Comparison of ENCODE assay signal across 21 mouse cellular contexts in genomic region chr19:55964421-55964820, GRCm38 (mm10).
DNase-seq lines count a peak whose midpoint lies in the region; ATAC-seq and TF ChIP-seq lines count a peak whose summit lies in the region.
"Had no signal": no experiment of that assay in that cellular context is flagged by ENCODE, and none has a peak within 500 bp of the region (broad histone marks: within the 10 kb centered on the region; RNA-seq: fewer than 3 reads in every experiment).

No protein-coding gene starts in this region.

- no peak overlapping the region for H3K9ac ChIP-seq in heart, adult 2 months (ENCODE audit: low read depth, low read length)
- H3K9ac ChIP-seq in liver, embryonic 11.5 days (ENCODE audit: low read depth, low read length), result no peak overlapping the region
- H3K9ac ChIP-seq in liver, embryonic 12.5 days, result no peak overlapping the region
- H3K9ac ChIP-seq: embryonic facial prominence, embryonic 13.5 days; embryonic facial prominence, embryonic 15.5 days; forebrain, embryonic 12.5 days had no signal

- intact Hi-C loops in heart, adult 2 months (cut with DNase I), result no loop called here

- WGBS in heart, embryonic 10.5 days, result 95% methylated on average over 3 of the region's 3 CpGs
- 97% methylated on average over 3 of the region's 3 CpGs for WGBS in heart, adult 2 months
- 88% methylated on average over 3 of the region's 3 CpGs for WGBS in liver, embryonic 11.5 days
- 85% methylated on average over 3 of the region's 3 CpGs for WGBS in liver, embryonic 12.5 days (ENCODE audit: insufficient replicate concordance)

- H3K27me3 ChIP-seq in heart, embryonic 10.5 days (ENCODE audit: insufficient read depth, poor library complexity, severe bottlenecking), result 0 out of 2 replicates have a peak, but pooled peaks cover 4% of the 10 kb centered on the region
- H3K27me3 ChIP-seq in heart, adult 2 months (ENCODE audit: control insufficient read depth, insufficient read depth, low read length), result no peaks in the 10 kb centered on the region
- H3K27me3 ChIP-seq in liver, embryonic 11.5 days (replicated peaks; ENCODE audit: control insufficient read depth, insufficient read depth, low read length), result no peaks in the 10 kb centered on the region
- peaks cover 11% of the 10 kb centered on the region; the same call in 1 of the 2 replicates for H3K27me3 ChIP-seq in liver, embryonic 12.5 days (replicated peaks)
- H3K27me3 ChIP-seq: embryonic facial prominence, embryonic 13.5 days had no signal

- H3K27ac ChIP-seq in heart, embryonic 10.5 days, result no peak overlapping the region
- no peak overlapping the region for H3K27ac ChIP-seq in heart, adult 2 months
- H3K27ac ChIP-seq in liver, embryonic 11.5 days (ENCODE audit: low read depth, low read length), result no peak overlapping the region
- H3K27ac ChIP-seq in liver, embryonic 12.5 days, result no peak overlapping the region
- H3K27ac ChIP-seq: embryonic facial prominence, embryonic 13.5 days; embryonic facial prominence, embryonic 15.5 days; forebrain, embryonic 10.5 days; forebrain, embryonic 12.5 days had no signal

- no peak for TF ChIP-seq POLR2A in heart, adult 2 months (IDR thresholded peaks at IDR 0.05; ENCODE audit: insufficient read depth, low read depth, low read length)

- no peak for TF ChIP-seq EP300 in heart, adult 2 months (IDR thresholded peaks at IDR 0.05; ENCODE audit: insufficient read depth, low read depth, low read length)

- ATAC-seq in liver, embryonic 11.5 days (replicated peaks; ENCODE audit: low FRiP score), result no peak
- ATAC-seq in liver, embryonic 12.5 days, result no peak
- ATAC-seq: forebrain, embryonic 14.5 days; forebrain, embryonic 16.5 days had no signal

- no peaks in the 10 kb centered on the region for H3K79me2 ChIP-seq in heart, adult 2 months (replicated peaks; ENCODE audit: control insufficient read depth, insufficient read depth, low read length)

- H3K4me1 ChIP-seq in heart, embryonic 10.5 days, result 0 out of 2 replicates have a peak, but pooled peaks cover 3% of the 10 kb centered on the region
- H3K4me1 ChIP-seq in heart, adult 2 months (ENCODE audit: control insufficient read depth, insufficient read depth, low read length), result no peaks in the 10 kb centered on the region
- H3K4me1 ChIP-seq in liver, embryonic 11.5 days (replicated peaks; ENCODE audit: control insufficient read depth, insufficient read depth, low read length), result no peaks in the 10 kb centered on the region
- no peaks in the 10 kb centered on the region for H3K4me1 ChIP-seq in liver, embryonic 12.5 days
- H3K4me1 ChIP-seq: embryonic facial prominence, embryonic 13.5 days; embryonic facial prominence, embryonic 15.5 days had no signal

- H3K9me3 ChIP-seq in heart, embryonic 10.5 days, result peaks cover 6% of the 10 kb centered on the region; the same call in 1 of the 2 replicates
- H3K9me3 ChIP-seq in liver, embryonic 11.5 days (ENCODE audit: control insufficient read depth, low read length), result no peaks in the 10 kb centered on the region; the same call in 1 of the 2 replicates
- 0 out of 2 replicates have a peak, but pooled peaks cover 2% of the 10 kb centered on the region for H3K9me3 ChIP-seq in liver, embryonic 12.5 days (replicated peaks)
- H3K9me3 ChIP-seq: embryonic facial prominence, embryonic 15.5 days had no signal

- no peaks in the 10 kb centered on the region for H3K36me3 ChIP-seq in heart, embryonic 10.5 days
- H3K36me3 ChIP-seq in heart, adult 2 months (ENCODE audit: control insufficient read depth, insufficient read depth, low read length), result no peaks in the 10 kb centered on the region
- no peaks in the 10 kb centered on the region for H3K36me3 ChIP-seq in liver, embryonic 11.5 days (ENCODE audit: control insufficient read depth, insufficient read depth, low read length)
- H3K36me3 ChIP-seq in liver, embryonic 12.5 days, result no peaks in the 10 kb centered on the region
- H3K36me3 ChIP-seq: embryonic facial prominence, embryonic 13.5 days; embryonic facial prominence, embryonic 15.5 days; forebrain, embryonic 10.5 days; forebrain, embryonic 12.5 days had no signal

- TF ChIP-seq CTCF in heart, adult 2 months (IDR thresholded peaks at IDR 0.05), result no peak

- H3K4me2 ChIP-seq in liver, embryonic 11.5 days, result no peak overlapping the region
- H3K4me2 ChIP-seq in liver, embryonic 12.5 days, result no peak overlapping the region
- H3K4me2 ChIP-seq: embryonic facial prominence, embryonic 13.5 days; embryonic facial prominence, embryonic 15.5 days; forebrain, embryonic 12.5 days had no signal

- DNase-seq in heart, embryonic 10.5 days (ENCODE audit: low spot score), result peak; percentile 59
- no peak for DNase-seq in heart, adult 2 months
- DNase-seq in liver, embryonic 11.5 days (ENCODE audit: low spot score), result peak; percentile 15
- DNase-seq: adrenal gland, adult 2 months; adrenal gland, postnatal 10 days; adrenal gland, postnatal 25 days; cerebellum, adult 11 months; cerebellum, adult 18-20 months; cerebellum, adult 8-10 months; cerebellum, adult 9-11 months; cerebellum, postnatal 14 days; cerebellum, postnatal 36 days; embryo, embryonic 11 days had no signal

- H3K4me3 ChIP-seq in heart, embryonic 10.5 days, result no peak overlapping the region
- H3K4me3 ChIP-seq in heart, adult 2 months, result no peak overlapping the region
- no peak overlapping the region for H3K4me3 ChIP-seq in liver, embryonic 11.5 days (ENCODE audit: low read depth, low read length)
- no peak overlapping the region for H3K4me3 ChIP-seq in liver, embryonic 12.5 days
- H3K4me3 ChIP-seq: embryonic facial prominence, embryonic 13.5 days; embryonic facial prominence, embryonic 15.5 days; erythroblast, embryonic 14.5 days; forebrain, embryonic 10.5 days; forebrain, embryonic 12.5 days had no signal

Comparison
In these comparisons a context has a peak if more than half of its experiments do, and no peak if none do; other contexts are left out.
1. DNase-seq: peak in heart, embryonic 10.5 days (single experiment) and liver, embryonic 11.5 days (single experiment); none in heart, adult 2 months (0 of 2).